Mouse (Mus musculus): ENCODE results near the gene Lsamp.
A peak's percentile ranks its signal among the peaks of the same experiment; 100 is the strongest.

Lsamp gene

DNA sequence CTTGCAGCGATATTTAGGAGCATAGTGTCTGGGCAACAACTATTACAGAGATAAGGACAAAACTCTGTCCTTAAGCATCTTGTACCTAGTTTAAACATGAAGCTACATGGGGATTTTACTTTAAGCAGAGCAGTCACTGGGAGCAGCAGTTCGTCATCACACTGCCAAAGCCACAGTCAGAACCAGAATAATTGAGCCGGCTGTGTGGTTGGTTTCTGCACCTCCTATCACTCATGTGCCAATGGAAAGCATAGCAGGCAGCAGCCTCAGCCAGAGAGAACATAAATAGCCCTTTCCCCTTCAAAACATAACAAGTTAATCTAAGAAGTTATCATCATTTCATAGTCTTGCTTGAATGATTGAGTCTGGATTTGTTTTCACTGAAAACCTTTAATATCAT is 2075.8 kb downstream of the Lsamp start:
- no peak for DNase-seq (ENCODE audit: low spot score in 2 of 2)

DNA sequence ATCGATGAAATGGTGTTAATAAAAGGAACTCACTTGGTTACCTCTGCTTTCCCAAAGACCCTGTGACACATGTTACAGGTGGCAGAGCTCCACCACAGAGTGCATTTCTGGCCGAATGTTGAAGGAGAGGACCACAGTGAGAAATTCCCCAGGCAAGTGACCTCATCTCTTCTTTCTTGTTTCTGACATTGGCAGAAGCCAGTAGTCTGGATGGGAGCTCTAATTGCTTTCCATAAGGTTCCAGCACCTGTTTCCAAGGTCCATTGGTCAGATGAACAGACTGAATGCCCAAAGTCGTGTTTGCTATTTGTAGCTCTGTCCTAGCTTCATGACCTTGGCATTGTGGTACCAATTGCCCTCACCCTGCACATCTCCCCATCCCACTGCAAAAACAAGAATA is 2090.2 kb downstream of the Lsamp start:
- no peak for DNase-seq (ENCODE audit: low spot score in 2 of 2)

DNA sequence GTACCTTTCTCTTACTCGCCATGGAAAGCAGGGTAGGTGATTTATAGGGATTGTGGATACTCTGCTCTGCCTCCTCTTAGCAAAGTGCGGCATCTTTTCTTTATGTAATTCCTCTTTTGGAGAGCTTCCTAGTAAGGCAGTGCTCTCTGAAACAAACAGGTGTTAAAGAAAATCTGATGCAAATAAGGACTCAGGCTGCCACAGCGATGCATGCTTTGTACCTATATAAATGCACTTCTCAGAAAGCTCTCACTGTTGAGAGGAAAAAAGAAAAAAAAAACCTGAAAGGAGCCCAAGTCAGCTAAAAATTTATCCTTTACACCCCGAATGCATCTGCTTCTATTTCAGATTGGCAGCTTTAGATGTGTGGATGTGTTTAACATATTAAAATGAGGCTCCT is 2095.4 kb downstream of the Lsamp start:
- no peak for DNase-seq (ENCODE audit: low spot score in 2 of 2)

DNA sequence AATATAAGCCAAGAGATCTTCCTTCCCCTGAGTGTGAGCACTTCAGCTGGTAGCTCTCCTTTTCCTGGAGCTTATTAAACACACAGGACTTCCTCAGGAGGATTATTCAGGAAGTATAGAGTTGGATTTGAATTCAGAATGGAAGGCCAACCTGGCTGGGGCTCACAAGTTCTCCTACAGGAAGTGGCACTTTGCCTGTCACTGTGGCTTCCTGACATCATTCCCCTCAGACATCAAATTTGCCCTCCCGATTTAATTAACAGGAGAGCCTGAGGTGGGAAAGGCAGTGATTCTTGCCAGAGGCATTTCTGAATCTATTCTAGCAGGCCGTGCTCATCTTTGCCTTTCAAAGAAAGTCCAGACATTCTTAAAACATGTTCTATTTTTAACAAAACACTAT is 2097.4 kb downstream of the Lsamp start:
- no peak for DNase-seq (ENCODE audit: low spot score in 2 of 2)

DNA sequence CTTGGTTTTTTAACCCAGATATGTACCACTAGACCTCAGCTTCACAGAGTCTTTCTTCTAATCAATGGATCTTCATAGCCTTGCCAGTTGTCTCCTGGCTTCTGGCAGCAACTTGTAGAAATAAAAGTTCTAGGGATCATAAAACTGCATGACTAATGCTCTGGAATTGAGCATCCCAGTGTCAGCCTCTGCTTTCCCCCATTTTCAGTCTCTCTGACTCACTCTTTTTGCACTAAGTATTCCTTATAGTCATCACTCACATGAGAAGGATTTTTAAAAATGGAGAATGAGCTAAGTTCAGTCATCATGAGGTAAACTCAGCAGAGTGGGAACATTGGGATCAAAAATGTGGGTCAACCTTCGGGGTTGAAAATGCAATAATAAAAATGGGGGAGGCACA is 2113.3 kb downstream of the Lsamp start:
- DNase-seq (ENCODE audit: low spot score in 2 of 2): no peak

DNA sequence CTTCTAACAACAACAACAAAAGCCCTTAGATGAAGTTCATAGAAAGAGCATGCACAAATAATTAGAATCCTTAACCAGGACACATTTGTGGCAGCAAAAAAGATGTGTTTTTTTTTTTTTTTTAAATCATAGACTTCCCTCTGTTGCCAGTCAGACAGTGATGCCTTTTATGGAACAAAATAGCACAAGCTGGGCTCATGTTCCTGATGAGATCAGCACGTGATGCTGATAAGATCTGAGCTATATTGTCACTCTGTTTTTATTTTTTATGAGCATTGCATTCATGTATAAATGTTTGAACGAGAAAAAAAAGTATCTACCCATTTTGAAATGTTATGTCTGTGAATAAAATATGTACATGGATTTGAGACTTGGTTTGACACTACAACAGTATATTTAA is 2118.0 kb downstream of the Lsamp start:
- no peak for DNase-seq (ENCODE audit: low spot score in 2 of 2)

DNA sequence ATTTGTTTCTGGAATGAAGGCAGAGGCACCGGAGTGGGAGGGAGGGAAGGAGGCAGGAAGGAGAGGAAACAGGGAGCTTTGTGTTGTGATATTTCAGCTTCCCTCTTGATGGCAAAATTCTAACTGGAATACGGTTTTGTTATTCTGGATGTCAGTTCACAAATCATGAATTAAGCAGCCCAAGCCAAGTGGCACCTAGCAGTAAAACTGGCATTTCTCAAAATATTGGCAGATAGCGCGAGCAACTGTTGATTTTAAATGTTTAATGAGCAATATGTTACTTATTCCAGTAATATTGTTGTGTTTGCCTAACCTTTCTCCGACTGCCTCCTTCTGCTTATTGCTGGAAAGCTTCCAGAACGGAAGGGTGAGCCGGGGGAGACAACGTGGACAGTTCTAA is 2118.5 kb downstream of the Lsamp start:
- DNase-seq (ENCODE audit: low spot score in 2 of 2): no peak

DNA sequence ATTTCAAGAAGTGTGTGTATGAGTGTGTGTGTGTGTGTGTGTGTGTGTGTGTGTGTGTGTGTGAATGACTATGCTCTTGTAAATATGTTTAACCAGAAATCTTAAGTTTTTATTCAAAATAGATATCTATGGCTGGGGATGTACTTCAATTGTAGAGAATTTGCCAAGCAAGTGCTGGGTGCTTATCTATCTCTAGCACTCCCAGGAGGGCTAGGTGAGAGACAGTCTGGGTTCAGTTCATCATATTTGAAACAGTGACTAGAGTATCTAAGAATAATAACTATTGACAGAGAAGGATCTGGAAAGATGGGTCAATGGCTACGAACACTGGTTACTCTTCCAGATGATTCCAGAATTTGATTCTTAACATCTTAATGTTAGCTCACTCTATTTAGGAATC is 2128.1 kb downstream of the Lsamp start:
- DNase-seq (ENCODE audit: low spot score in 2 of 2): no peak

DNA sequence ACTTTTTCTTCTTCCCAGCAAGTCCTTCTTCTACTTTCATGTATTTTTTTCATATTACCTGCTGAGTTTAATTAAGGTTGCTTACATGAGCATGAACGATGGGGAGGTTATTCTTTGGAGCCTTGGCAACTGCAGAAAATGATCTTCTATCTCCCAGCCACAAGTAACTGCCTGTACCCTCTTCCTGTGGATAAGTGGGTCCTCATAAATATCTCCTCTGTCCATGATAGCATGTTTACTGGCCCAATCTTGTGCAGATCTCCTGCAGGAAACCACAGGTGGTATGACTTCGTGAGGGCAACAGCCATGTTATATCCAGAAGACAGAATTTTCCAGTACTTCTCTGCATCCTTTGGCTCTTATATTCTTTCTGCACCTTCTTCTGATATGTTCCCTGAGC is 2129.1 kb downstream of the Lsamp start:
- no peak for DNase-seq (ENCODE audit: low spot score in 2 of 2)

DNA sequence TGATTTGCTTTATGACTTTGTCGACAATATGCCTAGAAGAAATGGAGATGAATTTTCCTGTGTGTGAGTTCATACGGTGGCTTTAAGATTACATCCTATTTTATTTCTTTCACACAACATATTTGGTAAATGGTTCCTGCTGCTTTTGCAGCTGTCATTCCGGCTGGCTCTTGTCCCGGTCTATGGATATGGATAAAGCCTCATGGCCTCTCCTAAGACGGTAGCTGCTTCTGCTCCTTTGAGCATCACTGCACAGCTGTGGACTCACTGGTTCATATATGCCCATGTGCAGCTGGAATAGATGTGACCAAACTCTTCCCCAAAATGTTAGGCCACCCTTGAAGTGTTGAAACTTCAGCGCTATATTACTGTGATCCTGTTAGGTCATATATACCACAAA is 2137.6 kb downstream of the Lsamp start:
- DNase-seq (ENCODE audit: low spot score in 2 of 2): no peak

DNA sequence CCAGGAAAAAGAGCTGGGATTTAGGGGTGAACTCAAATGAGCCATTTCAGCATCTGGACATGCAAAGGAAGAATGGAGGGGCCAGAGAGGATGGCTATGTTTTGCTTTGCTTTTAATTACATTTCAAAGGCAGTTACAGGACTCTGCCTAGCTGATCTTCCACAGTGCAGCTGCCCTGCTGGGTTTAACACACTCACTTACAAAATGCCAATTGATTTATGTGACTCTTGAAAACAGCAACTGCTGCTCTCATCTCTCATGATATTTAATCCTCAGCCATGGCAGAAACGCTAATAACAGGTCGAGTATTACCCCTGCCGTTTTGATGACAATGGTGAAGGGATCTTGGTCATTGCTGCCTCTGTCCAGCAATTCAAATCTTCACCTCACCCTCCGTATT is 2139.7 kb downstream of the Lsamp start:
- no peak for DNase-seq (ENCODE audit: low spot score in 2 of 2)

DNA sequence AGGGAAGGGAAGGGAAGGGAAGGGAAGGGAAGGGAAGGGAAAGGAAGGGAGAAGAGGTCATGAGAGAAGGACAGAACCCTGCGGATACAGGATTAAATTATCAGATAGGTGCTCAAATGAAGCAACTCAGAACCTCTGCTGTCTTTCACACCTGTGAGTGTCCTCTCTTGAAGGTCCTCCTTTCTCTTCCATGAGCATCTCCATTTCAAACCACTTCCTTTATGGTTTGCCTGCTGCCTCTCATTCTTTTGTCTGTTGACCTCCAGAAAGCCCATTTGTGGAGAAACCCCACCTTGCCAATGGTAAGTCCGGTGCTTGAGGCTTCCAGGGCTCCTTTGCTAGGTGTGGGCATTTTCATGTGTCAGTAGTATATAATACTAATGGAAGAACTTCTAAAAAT is 2141.9 kb downstream of the Lsamp start:
- no peak for DNase-seq (ENCODE audit: low spot score in 2 of 2)

DNA sequence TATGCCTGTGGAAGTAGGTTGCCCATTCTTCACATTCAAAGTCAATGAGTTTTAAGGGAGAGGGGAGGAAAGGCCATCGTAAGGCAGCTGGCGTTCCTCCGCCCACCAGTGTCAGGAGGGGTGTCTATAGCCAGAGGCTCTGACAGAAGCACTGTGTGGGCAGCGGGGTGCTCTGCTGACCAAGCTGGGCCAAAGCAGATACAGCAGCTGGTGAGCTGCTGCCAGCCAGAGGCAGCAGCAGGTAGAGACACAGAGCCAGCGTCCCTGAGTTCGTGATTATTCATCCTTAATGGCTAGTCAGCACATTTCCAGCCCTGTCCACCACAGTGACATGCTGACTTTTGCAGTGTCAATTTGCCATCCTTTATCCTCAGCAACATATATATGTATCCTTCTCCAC is 2163.0 kb downstream of the Lsamp start:
- DNase-seq (ENCODE audit: low spot score in 2 of 2): no peak

DNA sequence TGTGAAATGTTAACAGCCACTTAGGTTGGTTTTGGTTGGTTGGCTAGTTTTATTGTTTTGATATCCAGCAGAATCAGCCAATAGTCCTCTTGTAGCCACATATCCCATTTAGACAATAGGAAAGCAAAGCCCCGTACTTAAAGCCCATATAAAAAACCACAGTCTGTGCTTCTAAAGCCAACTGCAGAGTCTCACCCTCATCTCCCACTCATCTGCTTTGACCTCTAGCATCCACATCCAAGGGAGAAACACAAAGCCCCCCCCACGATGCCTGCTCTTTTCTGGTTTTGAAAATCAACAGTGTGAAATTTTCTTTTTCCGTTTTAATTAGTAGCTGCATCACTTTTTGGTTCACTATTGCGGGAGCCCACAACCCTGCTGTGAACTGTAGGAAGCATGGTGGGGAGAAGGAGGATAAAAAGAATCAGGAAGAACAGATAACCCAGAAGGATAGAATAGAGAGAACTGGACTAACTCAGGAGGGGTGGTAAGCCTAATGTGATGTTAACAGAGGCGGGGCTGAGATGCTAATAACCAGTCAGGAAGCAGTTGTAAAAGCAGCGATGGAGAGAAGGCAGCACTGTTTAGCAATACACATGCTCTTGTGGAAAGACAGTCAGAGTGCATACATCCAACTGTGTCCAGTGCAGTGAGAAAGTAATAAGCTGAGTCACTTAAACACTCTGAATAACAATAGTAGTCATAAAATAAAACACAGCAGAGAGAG is 2165.2 kb downstream of the Lsamp start:
- no peak for DNase-seq (ENCODE audit: low spot score in 2 of 2)

DNA sequence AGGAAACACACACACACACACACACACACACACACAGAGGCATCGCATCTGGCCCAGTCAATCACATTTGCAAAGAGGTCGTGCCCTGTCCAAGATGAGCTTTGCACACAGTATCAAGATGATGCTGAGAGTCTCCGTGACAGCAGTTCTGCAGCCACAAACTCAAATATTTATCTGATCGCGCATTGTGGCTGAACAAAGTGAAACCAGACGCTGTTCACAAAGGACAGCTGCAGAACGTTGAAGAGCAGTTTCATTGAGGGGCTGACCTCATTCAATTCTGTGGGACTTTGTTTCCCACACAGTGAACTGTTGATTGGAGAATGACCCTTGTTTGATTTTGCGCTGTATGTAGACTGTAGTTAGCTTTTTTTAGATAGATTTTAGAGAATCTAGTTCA is 2168.5 kb downstream of the Lsamp start:
- no peak for DNase-seq (ENCODE audit: low spot score in 2 of 2)

DNA sequence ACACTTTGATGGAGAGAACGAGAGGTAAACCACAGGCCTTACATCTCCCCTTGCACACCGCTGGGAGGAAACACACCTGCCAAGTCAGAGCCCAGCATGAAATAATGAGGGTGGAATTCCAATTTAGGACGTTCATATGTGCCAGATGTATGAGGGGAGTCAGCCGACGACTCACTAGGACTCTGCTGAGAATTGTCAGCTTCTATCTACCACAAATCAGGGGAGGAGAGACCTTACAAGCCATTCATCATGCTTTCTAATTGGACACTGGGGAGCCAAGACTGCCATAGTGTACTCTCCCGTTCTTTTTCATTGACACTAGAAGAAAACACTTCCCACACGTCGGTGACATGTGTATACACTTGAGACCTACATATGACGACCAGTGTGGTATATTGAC is 2173.7 kb downstream of the Lsamp start:
- no peak for DNase-seq (ENCODE audit: low spot score in 2 of 2)

DNA sequence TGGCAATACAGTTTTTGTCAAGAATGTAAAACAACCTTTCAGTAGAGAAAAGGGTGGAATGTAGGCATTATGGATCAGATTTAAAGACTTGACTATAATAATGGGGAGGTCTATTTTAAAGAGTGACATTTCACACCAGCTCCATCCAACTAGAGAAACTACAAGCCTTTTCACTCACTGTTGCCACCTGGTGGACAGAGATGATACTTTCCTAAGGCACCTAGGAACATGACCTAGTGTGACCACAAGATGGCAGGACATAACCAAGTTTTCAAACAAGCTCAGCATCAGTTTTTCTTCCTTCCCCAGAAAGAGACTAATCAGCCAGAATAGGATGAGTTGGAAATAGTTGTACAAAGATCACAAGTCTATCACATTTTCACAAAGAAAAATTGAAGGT is 2180.8 kb downstream of the Lsamp start:
- DNase-seq (ENCODE audit: low spot score in 2 of 2): peak; percentile 59 to 75

DNA sequence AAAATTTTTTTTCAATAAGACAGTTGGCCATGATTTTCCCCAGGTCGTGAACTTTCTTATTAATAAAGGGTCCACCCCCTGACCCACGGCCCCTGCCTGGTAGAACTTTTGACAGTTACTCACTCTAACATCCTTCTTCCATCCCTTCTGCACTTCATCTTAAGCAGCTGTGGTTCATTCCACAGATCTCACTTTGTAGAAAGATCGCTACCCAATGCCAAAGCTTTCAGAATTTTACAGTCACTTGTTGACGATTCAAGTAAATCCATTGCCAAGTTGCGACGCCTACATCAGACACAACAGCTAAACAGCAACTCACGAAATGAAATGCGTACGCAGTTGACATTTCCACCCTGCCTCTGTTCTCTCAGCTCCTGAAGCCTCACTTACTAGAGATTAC is 2184.1 kb downstream of the Lsamp start:
- DNase-seq (ENCODE audit: low spot score in 2 of 2): no peak

DNA sequence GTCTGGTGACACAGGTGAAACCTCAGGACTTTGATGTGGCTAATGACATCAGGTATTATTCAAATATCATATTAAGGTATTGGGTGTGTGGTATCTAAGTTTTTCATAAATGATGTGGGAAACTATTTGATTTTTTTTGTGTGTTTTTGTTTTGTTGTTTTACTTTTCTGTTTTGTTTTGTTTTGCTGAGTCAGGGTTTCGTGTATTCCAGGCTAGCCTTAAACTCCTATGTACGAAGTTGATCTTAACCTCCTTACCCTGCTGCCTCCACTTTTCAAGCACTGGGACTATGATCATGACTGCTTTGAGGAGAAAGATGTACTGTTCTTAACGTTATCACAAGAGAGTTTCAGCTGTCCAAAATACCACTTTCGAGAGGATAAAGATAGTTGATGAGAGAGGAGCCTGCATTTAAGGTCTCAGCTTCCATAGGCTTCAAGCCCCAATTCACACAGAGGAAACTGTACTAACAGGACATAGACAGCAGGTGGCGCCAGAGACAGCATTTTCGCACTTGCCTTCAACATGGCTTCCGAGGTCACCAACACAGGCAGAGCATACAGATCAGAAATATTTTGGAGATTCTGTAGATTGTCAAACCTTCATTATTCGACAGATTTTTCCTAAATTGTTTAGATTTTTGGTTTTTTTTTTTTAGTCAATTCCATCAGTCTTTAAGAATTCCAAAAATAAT is 2185.4 kb downstream of the Lsamp start:
- peak; percentile 48 to 79 for DNase-seq (ENCODE audit: low spot score in 2 of 2)

DNA sequence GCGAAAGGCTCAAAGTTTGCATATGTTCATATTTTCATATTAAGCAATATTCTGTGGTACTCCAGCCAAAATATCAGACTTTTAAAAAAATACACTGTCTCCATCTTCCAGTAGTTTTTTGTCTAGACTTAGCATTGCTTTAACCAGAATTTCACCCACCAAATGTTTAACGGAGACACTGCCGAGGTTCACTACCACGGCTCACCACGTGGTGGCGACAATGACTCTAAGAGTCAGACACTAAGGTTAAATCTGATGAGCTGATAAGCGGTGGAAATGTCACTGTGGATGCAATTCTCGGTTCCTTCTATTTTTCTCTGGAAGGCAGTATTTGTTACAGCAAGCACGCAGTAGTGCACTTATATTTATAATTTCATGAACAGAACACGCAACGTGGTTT is 2188.3 kb downstream of the Lsamp start:
- peak; percentile 64 to 83 for DNase-seq (ENCODE audit: low spot score in 2 of 2)

DNA sequence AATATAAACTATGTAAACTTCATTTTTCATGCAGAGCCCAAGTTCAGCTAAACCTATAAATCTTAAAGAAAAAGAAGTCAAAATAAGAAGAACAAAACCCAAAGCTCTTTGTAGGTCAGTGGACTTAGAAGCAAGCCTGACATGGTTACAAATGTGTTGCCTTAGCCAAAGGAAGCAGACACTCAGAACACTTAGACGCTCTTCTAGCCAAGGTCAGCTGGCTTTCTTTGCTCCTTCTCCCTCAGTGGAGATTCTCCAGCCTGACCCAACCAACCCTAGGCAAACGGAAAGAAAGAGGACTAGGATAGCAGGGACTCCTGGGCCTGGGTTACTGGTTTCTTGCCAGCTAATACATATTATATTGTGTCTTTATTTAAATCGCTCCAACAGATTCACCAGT is 2194.7 kb downstream of the Lsamp start:
- no peak for DNase-seq (ENCODE audit: low spot score in 2 of 2)

DNA sequence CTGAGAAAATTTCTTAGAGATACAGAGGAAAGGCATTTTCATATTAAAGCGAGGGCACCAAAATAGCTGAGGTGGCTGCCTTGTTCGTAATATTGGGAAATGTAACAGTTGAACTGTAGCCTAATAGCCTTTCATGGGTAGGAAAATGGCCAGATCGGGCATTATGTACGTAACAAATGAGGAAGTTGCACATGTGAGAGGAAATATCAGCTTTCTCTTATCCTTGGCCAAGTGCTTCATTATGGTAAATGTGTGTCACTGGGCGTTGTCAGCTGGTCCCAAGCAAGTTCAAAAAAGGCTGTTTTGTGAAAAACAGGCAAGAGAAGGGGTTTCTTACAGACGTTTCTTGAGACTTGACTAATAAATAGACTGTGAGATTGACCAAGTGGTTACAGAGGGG is 2195.9 kb downstream of the Lsamp start:
- DNase-seq (ENCODE audit: low spot score in 2 of 2): no peak

DNA sequence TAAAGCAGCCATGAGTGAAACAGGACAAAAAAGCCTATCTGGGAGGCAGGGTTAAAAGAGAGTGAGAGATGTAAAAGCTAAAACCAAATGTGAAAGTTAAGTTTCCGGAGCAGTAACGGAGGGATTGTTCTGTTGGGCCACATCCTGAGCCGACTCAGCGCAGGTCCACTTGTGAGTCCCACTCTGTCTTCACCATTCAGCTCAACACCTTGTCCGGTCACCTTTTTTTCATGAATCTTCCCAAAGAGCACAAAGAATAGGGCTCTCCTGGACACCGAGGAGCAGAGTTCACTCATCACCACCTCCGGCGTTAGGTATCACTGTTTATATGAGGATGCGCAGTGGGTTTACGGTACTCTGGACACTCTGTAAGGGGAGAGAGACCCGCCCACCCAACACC is 2196.3 kb downstream of the Lsamp start:
- DNase-seq (ENCODE audit: low spot score in 2 of 2): no peak

Measured in frontal cortex, postnatal 10 days (tissue).